15 mouse cellular contexts compared by ENCODE assay signal in the genomic region with DNA sequence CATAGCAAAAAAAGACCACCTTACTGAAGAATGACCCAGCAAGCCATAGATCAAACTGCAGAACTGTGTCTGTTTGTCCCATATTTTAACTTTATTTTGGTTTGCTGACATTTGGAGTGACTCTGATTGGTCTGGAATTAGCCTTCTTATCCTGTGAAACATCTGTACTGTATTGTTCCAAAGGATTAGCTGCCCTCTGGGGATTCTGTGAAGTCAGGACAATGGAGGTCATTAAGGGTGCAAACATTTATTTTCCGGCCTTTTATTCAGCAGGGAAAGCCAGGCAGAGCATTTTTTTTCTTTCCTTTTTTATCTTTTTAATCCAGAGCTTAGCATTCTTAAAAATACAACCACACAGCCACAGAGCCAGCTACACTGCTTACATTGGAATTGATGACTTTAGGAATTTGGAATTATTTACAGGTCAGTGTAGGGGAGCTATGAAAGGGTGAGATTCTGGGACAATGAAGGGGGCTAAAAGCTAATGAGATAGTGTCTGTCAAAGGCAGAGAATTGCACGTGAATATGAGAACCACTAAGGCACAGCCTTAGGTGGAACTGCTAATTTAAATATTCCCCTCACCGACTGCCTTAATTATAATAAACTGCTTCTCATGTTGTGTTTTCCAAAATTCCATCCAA.
DNase-seq lines count a peak whose midpoint lies in the region; ATAC-seq and TF ChIP-seq lines count a peak whose summit lies in the region.
"Had no signal": no experiment of that assay in that cellular context is flagged by ENCODE, and none has a peak within 500 bp of the region (broad histone marks: within the 10 kb centered on the region; RNA-seq: fewer than 3 reads in every experiment).

No protein-coding gene starts in this region.

- no peak overlapping the region for H3K27ac ChIP-seq in hindbrain, embryonic 11.5 days (ENCODE audit: low read depth, low read length)
- H3K27ac ChIP-seq in hindbrain, embryonic 10.5 days, result no peak overlapping the region
- H3K27ac ChIP-seq in lung, postnatal 0 days (ENCODE audit: low read length), result no peak overlapping the region
- 0 out of 2 replicates have a peak overlapping the region, but pooled peaks have one; percentile 16 for H3K27ac ChIP-seq in heart, embryonic 16.5 days (ENCODE audit: low read length)
- H3K27ac ChIP-seq in midbrain, embryonic 13.5 days, result no peak overlapping the region
- no peak overlapping the region for H3K27ac ChIP-seq in layer of hippocampus, adult 2 months
- H3K27ac ChIP-seq in intestine, embryonic 16.5 days (ENCODE audit: low read length), result no peak overlapping the region
- H3K27ac ChIP-seq: liver, embryonic 15.5 days had no signal

- H3K27me3 ChIP-seq in hindbrain, embryonic 11.5 days (ENCODE audit: control insufficient read depth, insufficient read depth, low read length), result no peaks in the 10 kb centered on the region
- H3K27me3 ChIP-seq in hindbrain, embryonic 10.5 days (ENCODE audit: insufficient read depth, poor library complexity, severe bottlenecking), result no peaks in the 10 kb centered on the region
- H3K27me3 ChIP-seq in lung, postnatal 0 days (replicated peaks; ENCODE audit: insufficient read depth, low read length), result no peaks in the 10 kb centered on the region
- H3K27me3 ChIP-seq in heart, embryonic 16.5 days (ENCODE audit: control insufficient read depth, insufficient read depth, low read length), result no peaks in the 10 kb centered on the region
- no peaks in the 10 kb centered on the region for H3K27me3 ChIP-seq in midbrain, embryonic 13.5 days
- no peaks in the 10 kb centered on the region for H3K27me3 ChIP-seq in intestine, embryonic 16.5 days (replicated peaks; ENCODE audit: control insufficient read depth, insufficient read depth, low read length)
- H3K27me3 ChIP-seq: CH12.LX; liver, embryonic 15.5 days had no signal

- no peaks in the 10 kb centered on the region for H3K36me3 ChIP-seq in hindbrain, embryonic 11.5 days (ENCODE audit: control insufficient read depth, insufficient read depth, low read length)
- H3K36me3 ChIP-seq in hindbrain, embryonic 10.5 days, result no peaks in the 10 kb centered on the region
- H3K36me3 ChIP-seq in lung, postnatal 0 days (ENCODE audit: insufficient read depth, low read length), result no peaks in the 10 kb centered on the region
- H3K36me3 ChIP-seq in heart, embryonic 16.5 days (ENCODE audit: control insufficient read depth, insufficient read depth), result no peaks in the 10 kb centered on the region
- H3K36me3 ChIP-seq in midbrain, embryonic 13.5 days, result no peaks in the 10 kb centered on the region
- H3K36me3 ChIP-seq in intestine, embryonic 16.5 days (ENCODE audit: control insufficient read depth, insufficient read depth, low read length), result no peaks in the 10 kb centered on the region
- H3K36me3 ChIP-seq: liver, embryonic 15.5 days had no signal

- TF ChIP-seq CTCF in lung, postnatal 0 days (IDR thresholded peaks at IDR 0.05), result no peak
- TF ChIP-seq CTCF in layer of hippocampus, adult 2 months (conservative IDR thresholded peaks at IDR 0.05), result no peak

- H3K4me3 ChIP-seq in hindbrain, embryonic 11.5 days (ENCODE audit: low read depth, low read length), result no peak overlapping the region
- no peak overlapping the region for H3K4me3 ChIP-seq in hindbrain, embryonic 10.5 days
- no peak overlapping the region for H3K4me3 ChIP-seq in lung, postnatal 0 days (ENCODE audit: low read depth, low read length)
- no peak overlapping the region for H3K4me3 ChIP-seq in heart, embryonic 16.5 days (ENCODE audit: low read length)
- no peak overlapping the region for H3K4me3 ChIP-seq in midbrain, embryonic 13.5 days (replicated peaks)
- H3K4me3 ChIP-seq in layer of hippocampus, adult 2 months, result no peak overlapping the region
- no peak overlapping the region for H3K4me3 ChIP-seq in intestine, embryonic 16.5 days (ENCODE audit: low read length)
- H3K4me3 ChIP-seq: liver, embryonic 15.5 days had no signal

- H3K9me3 ChIP-seq in hindbrain, embryonic 11.5 days (ENCODE audit: control insufficient read depth, low read length), result no peaks in the 10 kb centered on the region
- H3K9me3 ChIP-seq in hindbrain, embryonic 10.5 days, result no peaks in the 10 kb centered on the region
- no peaks in the 10 kb centered on the region for H3K9me3 ChIP-seq in lung, postnatal 0 days (ENCODE audit: low read length)
- no peaks in the 10 kb centered on the region for H3K9me3 ChIP-seq in heart, embryonic 16.5 days (replicated peaks; ENCODE audit: control insufficient read depth, low read length)
- H3K9me3 ChIP-seq in midbrain, embryonic 13.5 days, result no peaks in the 10 kb centered on the region
- H3K9me3 ChIP-seq in intestine, embryonic 16.5 days (ENCODE audit: control insufficient read depth, low read length), result no peaks in the 10 kb centered on the region
- H3K9me3 ChIP-seq: liver, embryonic 15.5 days had no signal

- peak; percentile 79 for TF ChIP-seq EP300 in lung, postnatal 0 days (IDR thresholded peaks at IDR 0.05)

- no peak overlapping the region for H3K4me2 ChIP-seq in hindbrain, embryonic 11.5 days (replicated peaks; ENCODE audit: low read depth, low read length)
- no peak overlapping the region for H3K4me2 ChIP-seq in lung, postnatal 0 days (replicated peaks; ENCODE audit: low read depth, low read length)
- no peak overlapping the region for H3K4me2 ChIP-seq in heart, embryonic 16.5 days (ENCODE audit: low read depth, low read length)
- H3K4me2 ChIP-seq in midbrain, embryonic 13.5 days (replicated peaks), result no peak overlapping the region
- no peak overlapping the region for H3K4me2 ChIP-seq in intestine, embryonic 16.5 days (ENCODE audit: low read depth, low read length)
- H3K4me2 ChIP-seq: liver, embryonic 15.5 days had no signal

- H3K9ac ChIP-seq in hindbrain, embryonic 11.5 days (ENCODE audit: low read depth, low read length), result no peak overlapping the region
- no peak overlapping the region for H3K9ac ChIP-seq in lung, postnatal 0 days (replicated peaks; ENCODE audit: low read depth)
- H3K9ac ChIP-seq in heart, embryonic 16.5 days (ENCODE audit: low read length), result no peak overlapping the region
- no peak overlapping the region for H3K9ac ChIP-seq in midbrain, embryonic 13.5 days (replicated peaks)
- no peak overlapping the region for H3K9ac ChIP-seq in intestine, embryonic 16.5 days (ENCODE audit: low read depth, low read length)
- H3K9ac ChIP-seq: liver, embryonic 15.5 days had no signal

- ATAC-seq in hindbrain, embryonic 11.5 days (ENCODE audit: low FRiP score), result peak; percentile 78
- no peak for ATAC-seq in lung, postnatal 0 days
- ATAC-seq in heart, embryonic 16.5 days (replicated peaks; ENCODE audit: extremely low read depth, insufficient read depth, low FRiP score), result peak; percentile 72; the same call in 1 of the 2 replicates
- peak; percentile 66; the same call in 1 of the 2 replicates for ATAC-seq in midbrain, embryonic 13.5 days
- ATAC-seq in intestine, embryonic 16.5 days, result no peak
- ATAC-seq: Patski had no signal

- no peaks in the 10 kb centered on the region for H3K4me1 ChIP-seq in hindbrain, embryonic 11.5 days (replicated peaks; ENCODE audit: control insufficient read depth, insufficient read depth, low read length)
- peaks cover 9% of the 10 kb centered on the region for H3K4me1 ChIP-seq in hindbrain, embryonic 10.5 days (replicated peaks)
- H3K4me1 ChIP-seq in lung, postnatal 0 days (ENCODE audit: insufficient read depth, low read depth, low read length), result no peaks in the 10 kb centered on the region
- peaks cover 9% of the 10 kb centered on the region for H3K4me1 ChIP-seq in heart, embryonic 16.5 days (ENCODE audit: control insufficient read depth, insufficient read depth, low read length)
- H3K4me1 ChIP-seq in midbrain, embryonic 13.5 days (replicated peaks), result peaks cover 9% of the 10 kb centered on the region
- H3K4me1 ChIP-seq in intestine, embryonic 16.5 days (ENCODE audit: control insufficient read depth, insufficient read depth, low read length), result no peaks in the 10 kb centered on the region
- H3K4me1 ChIP-seq: liver, embryonic 15.5 days had no signal

- WGBS in hindbrain, embryonic 11.5 days, result 12% methylated on average over 3 of the region's 3 CpGs
- 13% methylated on average over 3 of the region's 3 CpGs for WGBS in hindbrain, embryonic 10.5 days
- WGBS in lung, postnatal 0 days, result 20% methylated on average over 3 of the region's 3 CpGs
- WGBS in heart, embryonic 16.5 days, result 36% methylated on average over 3 of the region's 3 CpGs
- WGBS in midbrain, embryonic 13.5 days, result under 1% methylated on average over 3 of the region's 3 CpGs
- 20% methylated on average over 3 of the region's 3 CpGs for WGBS in intestine, embryonic 16.5 days

- DNase-seq in hindbrain, embryonic 11.5 days (ENCODE audit: low spot score), result no peak
- no peak for DNase-seq in hindbrain, embryonic 10.5 days (ENCODE audit: low spot score)
- peak; percentile 27 for DNase-seq in lung, postnatal 0 days (ENCODE audit: low spot score)
- no peak for DNase-seq in lung, postnatal 4 days
- DNase-seq in layer of hippocampus, adult 2 months (ENCODE audit: low spot score in 2 of 2), result no peak
- DNase-seq: adrenal gland, adult 8-10 months; gastrocnemius, postnatal 25 days; layer of hippocampus, adult 9-11 months; left cerebral cortex, postnatal 4 days had no signal

Comparison
In these comparisons a context has a peak if more than half of its experiments do, and no peak if none do; other contexts are left out.
1. ATAC-seq: peak in hindbrain, embryonic 11.5 days (single experiment), heart, embryonic 16.5 days (single experiment) and midbrain, embryonic 13.5 days (single experiment); none in lung, postnatal 0 days (single experiment) and intestine, embryonic 16.5 days (single experiment).